Mouse (Mus musculus) cerebellum, postnatal 10 days (tissue): ENCODE results near the gene Adgrg3.
"Not testable (repeated sequence)": the region's sequence is repeated elsewhere in the genome, so short reads cannot be mapped to it uniquely, and the experiment has no call there.

Experiments
- DNase-seq, 2 experiments: peaks; one replicate each; pipeline ENCODE4 v3.0.0; 2021; ENCODE audit warnings: mixed read lengths in 2 of 2

The Adgrg3 gene

DNA sequence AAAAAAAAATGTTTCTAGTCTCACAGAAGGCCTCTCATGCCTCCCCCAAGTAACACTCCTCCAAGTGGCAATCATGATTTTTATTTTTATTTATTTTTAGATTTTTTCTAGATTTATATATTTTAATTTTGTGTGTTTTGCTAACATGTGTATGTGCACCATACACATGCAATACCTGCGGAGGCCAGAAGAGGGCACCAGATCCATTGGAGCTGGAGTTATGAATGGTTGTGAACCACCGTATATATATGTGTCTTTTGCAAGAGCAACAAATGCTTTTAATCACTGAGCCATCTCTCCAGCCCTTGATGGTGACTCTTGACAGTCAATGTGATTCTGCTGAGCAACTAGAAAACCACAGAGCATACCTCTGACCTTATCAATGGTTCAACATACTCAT, 7.9 kb downstream of the Adgrg3 start:
- DNase-seq: peak; percentile 64 to 77

DNA sequence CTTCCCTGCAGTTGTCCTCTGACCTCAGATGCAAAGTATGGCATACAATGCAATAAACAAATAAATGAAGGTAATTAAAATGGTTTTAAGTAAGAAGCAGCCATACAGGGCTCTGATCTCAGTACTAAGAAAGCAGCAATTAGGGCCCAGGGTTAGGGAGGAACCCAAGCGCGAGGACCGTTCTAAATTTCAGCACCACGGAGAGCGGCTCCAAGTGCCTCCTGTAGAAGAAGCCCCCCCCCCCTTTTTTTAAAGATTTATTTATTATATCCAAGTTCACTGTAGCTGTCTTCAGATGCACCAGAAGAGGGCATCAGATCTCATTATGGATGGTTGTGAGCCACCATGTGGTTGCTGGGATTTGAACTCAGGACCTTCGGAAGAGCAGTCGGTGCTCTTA, 10.9 kb downstream of the Adgrg3 start:
- DNase-seq: not testable (repeated sequence)

DNA sequence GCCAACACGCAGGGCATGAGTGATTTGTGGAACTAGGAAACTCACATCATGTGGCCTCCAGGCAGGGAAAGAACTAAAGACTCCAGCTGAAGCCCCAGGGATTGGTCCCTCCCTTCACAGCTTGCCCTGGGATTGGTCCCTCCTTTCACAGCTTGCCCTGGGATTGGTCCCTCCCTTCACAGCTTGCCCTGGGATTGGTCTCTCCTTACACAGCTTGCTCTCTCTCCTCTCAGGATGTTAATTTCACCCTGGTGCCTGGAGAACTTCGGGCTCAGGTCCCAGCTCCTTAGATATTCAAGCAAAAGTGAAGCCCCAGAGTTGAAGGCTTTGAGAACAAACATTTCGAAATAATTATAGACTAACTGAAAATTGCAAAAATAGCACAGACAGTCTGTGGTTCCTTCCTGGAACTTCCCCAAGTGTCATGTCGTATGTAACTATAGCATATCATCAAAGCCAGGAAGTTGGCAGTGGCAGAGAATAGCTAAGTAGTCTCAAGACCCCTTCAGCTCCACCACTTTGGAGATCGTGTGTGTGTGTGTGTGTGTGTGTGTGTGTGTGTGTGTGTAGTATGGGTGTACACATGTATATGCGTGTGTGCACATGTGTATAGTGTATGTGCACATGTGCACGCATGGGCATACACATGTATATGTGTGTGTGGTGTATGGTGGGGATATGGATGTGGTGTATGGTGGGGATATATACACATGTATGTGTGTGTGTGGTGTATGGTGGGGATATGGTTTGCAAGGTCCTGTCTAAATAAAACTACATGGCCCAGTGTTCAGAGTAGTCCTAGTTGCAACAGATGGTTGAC, 19.8 kb downstream of the Adgrg3 start:
- peak; percentile 31 to 51 for DNase-seq

DNA sequence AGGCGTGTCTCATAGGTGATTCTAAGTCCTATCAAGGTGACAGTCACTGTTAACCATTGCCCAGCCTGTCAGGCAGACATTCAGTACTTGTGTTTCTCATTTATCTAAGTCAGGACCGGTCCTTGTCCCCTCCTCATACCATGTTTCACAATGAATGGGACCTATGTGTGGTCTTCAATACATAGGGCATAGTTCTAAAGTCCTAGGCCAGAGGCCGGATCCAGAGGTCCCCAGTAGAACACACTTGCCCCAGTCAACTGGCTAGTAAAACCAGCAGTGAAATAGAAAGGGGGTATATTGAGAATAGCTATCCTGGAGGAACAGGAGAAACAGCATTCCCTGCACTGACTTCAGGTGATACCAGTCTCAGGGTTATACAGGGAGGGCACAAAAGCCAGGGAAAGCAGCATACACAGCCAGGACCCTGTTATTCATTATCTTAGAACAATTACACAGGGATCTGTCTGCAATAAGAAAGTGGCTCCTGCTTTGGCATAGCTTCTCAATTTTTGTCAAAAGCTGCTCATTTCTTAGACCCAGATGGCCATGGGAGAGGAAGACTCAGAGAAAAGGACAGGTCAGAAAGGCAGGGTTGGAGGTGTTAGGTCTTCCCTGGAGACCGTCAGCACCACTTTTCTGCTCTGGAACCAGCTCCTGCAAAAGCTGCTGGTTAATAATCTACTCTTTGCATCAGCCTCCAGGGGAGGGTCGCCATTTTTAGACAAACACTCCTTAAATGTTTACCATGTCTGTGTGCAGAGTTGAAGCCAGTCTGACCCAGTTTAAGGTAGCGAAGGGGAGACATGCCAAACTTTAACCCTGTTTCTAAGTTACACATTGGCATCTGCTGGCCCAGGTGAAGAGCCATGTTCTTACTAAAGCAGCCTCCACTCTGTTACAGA, 24.6 kb downstream of the Adgrg3 start:
- no peak for DNase-seq

DNA sequence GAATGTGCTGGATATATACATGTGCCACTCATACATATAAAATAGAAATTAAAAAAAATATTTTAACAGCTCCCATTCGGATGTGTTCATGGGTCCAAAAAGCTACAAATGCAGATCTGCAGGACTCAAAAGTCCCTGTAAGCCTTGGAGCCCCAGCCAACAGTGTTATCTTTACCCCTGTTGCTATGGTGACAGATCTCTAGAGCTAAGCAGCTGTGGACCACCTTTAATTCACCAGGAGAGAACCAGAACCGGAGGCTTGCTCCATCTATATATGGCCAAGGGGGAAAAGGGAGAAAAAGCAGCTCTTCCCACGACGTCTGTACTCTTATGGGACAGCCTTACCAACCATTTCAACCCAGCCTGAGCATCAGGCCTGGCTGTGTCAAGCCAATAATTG, 27.3 kb downstream of the Adgrg3 start:
- DNase-seq: no peak

DNA sequence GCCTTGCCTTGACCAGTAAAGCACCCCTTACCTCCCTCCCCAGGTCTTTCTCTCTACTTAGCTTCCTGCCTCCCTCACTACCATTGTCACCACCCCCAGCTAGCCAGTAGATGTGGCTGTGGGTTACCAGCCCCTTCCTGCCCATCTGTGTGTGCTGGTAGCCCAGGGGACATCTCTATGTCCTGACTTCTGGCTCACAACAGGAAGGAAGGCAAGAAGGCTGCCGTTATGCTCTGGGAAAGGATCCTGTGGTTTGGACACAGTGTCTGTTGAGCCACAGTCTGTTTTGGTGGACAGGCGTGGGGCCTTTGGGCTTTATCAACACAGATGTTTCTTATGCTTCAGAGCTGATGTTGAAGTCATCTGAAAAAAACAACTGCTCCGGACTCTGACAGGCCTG, 29.5 kb downstream of the Adgrg3 start:
- no peak for DNase-seq

DNA sequence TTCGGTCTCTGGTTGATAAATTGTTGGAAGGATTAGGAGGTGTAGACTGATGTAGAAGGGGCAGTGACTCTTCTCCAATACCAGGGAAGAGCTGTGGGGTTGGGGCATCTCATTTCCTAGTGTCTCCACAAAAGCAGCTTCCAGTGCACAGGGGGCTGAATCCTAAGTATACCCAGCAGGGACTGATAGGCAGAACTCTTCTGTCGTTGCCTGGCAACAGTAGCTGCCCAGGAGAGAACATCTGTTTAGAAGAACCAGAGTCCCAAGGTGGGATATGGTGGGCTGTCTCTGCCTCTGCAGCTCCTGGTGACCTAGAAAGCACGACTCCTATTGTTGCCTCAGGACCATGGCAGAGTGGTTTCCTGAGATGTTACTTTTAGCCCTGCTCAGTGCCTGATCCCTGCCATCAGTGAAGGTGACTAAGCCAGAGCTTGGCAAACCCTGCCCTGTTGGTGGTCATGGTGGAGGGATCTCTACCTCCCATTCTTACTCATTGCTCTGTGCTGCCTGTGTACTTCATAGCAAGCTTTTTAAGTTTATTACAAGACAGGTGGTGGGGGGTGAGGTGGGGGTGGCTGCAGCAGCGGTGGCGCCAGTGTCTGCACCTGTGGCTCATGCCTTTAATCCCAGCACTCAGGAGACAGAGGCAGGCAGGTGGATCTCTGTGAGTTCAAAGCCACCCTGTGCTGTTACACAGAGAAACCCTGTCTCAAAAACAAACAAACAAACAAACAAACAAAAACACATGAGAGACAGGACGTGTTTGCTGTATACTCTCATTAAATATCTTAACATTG, 30.6 kb downstream of the Adgrg3 start:
- no peak for DNase-seq

DNA sequence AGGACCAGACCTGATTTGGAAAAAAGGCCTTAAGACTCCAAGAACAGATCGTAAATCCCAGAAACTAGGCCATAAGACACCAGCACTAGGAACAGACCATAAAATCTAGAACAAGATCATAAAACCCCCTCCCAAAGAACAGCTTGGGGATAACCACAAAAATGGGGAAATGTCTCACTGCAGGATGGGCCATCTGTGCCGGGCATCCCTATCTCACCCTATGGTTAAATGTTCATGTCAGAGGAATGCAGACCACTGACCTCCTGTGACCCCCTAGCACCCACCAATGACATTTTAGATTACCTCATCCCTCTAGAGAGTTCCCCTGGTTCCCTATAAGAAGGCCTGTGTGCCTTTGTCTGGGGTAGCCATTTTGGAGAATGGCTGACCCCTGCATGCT, 32.1 kb downstream of the Adgrg3 start:
- DNase-seq: no peak

DNA sequence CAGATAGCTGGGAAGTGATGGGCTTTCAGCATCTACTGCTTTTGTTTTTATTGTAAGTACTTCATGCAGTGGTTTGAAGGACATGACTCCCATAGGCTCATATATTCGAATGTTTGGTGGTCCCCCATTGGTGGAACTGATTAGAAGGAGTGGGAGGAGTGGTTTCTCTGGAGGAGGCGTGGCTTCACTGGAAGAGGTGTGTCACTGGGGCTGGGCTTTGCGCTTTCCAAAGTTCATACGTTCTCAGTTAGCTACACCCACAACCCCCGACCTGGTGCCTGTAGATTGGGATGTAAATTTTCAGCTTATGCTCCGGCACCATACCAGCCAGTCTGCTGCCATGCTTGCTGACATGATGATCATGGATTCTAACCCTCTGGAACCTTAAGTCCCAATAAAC, 36.9 kb downstream of the Adgrg3 start:
- DNase-seq: no peak

DNA sequence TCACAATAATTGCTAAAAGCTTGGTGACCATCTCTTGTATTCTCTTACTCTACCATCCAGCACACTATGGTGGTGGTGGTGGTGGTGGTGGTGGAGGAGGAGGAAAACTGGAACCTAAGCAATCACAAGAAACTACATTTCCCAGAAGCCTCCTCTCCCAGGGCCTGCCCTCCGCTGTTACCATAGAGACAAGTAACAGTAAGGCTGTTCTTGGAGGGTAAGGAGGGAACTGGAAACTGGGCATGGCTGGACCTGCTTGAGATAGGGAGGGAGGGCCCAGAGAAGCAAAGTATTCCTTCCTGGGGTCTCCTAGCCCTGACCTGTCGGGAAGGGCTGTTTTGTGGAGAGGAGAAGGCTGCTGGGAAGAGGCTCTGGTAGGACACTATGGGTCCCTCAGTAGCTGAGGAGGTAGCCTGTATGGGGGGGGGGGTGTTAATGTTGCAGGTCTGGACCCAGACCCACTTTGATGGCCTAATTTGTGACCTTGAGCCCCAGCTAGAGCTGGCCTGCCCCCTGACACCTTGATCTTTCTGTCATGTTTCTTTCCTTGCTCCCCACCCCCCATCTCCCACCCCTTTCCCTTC, 37.5 kb downstream of the Adgrg3 start, which contains the start of gene Drc7:
TSS of gene Drc7 (plus strand) at position 177 of the 584 bp plus-strand sequence.
- peak in 1 of 2 experiments; percentile 26 for DNase-seq

DNA sequence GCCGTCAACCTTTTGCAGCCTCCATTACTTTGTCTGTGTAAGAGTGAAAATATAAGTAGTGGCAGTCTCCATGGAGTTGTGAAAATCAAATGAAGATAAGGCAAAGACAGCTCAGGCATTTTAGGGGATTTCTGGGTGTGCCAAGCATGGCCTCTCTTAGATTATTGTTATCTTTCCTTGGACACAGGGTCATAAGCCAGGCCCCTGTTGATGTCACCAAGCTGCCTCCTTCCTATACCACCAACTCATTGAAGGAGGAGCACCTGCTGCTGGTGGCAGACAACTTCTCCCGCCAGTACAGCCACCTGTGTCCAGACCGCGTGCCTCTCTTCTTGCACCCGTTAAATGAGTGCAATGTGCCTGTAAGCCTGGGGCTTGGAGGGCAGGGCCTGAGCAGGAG, 38.9 kb downstream of the Adgrg3 start:
- DNase-seq: no peak

DNA sequence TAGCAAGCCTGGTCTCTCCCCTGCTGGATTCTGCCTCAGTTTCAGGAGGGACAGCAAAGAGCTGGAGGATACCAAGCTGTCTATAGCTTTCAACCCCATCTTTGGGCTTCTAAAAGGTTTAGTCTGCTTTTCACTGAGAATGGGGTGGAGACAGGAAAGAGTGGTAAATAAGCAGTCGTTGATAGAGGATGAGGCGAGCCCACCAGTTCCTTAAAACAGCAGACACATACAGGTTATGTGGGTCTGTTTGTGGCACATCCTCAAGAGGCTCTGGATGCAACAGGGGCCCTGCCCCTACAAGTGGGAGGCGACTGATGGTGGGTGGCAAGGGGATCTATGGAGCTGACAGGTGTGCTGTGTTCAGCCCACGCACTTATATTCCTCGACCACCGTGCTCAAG, 41.2 kb downstream of the Adgrg3 start:
- DNase-seq: no peak

DNA sequence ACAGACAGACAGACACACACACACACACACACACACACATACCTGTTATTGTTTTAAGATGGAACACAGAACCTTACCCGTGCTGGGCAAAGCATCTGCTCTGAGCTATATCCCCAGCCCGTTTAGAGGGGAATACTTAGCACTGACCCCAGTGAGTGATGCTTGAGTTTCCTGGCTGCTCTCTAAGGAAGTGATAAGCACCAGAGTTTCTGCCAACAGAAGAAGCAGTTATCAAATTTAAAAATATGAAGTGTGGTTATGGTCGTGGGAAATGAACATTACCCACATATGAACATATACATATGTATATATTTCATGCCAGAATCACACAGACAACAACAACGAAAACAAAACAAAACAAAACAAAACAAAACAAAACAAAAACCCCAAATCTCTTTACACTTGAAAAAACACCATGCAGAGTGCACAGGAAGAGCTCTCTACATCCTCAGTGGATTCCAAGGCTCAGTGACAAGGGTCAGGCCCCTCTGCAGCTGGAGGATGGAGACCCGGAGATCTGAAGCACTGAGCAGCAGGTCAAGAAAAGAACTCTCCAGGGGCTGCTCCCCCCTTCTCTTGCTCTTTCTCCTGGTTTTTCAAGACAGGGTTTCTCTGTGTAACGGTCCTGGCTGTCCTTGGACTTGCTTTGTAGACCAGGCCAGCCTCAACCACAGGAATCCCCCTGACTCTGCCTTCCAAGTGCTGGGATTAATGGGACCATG, 42.5 kb downstream of the Adgrg3 start:
- no peak for DNase-seq

DNA sequence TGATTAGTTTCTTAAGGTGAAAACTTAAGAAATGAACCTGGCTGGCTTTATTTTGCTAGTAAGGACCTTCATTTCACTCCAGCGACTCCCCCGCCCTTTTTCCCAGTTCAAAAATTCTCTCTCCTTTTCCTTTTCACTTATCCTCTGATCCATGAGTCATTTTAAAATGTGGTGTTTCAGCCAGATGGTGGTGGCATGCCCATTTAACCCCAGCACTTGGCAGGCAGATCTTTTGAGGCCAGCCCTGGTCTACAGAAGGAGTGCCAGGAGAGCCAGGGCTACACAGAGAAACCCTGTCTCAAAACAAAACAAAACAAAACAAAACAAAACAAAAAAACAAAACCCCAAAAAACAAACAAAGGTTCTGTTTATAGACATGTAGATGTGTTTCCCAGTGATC, 47.0 kb downstream of the Adgrg3 start:
- peak; percentile 78 to 83 for DNase-seq

DNA sequence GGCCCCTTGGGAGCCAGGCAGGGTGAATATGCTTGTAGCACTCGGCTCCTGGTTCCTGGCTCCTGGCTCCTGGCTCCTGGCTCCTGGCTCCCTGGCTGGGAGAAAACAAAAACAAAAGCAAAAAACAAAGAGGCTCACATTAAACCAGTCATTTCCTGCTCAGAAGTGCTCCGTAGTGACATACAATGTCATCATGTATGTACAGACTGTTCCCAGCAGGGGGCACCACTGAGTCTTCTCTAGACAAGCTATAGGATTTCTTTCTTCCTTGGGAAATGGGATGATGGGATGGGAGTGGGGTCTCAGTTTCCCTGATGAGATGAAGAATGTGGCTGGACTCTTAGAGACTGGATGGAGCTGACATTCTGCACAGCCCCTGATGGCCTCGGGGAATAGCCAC, 50.1 kb downstream of the Adgrg3 start:
- peak; percentile 69 to 76 for DNase-seq

DNA sequence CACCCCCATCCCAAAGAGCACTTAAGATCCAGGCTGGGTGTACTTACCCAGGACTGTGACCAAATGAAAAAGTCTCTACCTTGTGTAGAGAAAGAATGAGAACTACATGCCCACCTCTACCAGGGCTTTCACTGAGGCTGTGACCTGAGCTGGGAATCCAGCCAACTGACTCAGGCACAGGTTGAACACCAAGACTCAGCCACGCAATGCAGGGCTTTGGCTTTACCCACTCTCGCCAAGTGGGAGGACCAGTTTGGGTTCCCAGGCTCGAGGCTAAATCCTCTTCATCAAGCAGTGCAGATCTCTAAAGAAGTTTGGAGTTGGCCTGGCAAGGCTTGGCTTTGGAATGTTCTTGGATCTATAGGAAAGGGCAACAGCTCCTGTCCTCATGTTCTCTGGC, 58.0 kb downstream of the Adgrg3 start:
- DNase-seq: no peak

DNA sequence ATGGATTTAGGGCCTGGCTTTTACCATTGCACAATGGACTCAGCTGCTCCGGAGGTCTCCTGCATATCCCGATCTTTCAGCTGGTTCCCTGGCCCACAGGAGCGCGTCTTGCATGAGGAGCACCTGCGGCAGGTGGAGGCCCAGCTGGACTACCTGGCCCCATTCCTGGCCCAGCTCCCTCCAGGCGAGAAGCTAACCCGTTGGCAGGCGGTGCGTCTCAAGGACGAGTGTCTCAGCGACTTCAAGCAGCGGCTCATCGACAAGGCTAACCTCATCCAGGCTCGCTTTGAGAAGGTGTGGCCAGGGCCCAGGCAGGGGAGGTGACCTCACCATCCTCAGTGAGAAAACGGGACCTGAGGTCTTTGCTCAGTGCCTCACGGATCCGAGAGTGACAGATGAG, 58.7 kb downstream of the Adgrg3 start:
- peak; percentile 68 to 69 for DNase-seq

DNA sequence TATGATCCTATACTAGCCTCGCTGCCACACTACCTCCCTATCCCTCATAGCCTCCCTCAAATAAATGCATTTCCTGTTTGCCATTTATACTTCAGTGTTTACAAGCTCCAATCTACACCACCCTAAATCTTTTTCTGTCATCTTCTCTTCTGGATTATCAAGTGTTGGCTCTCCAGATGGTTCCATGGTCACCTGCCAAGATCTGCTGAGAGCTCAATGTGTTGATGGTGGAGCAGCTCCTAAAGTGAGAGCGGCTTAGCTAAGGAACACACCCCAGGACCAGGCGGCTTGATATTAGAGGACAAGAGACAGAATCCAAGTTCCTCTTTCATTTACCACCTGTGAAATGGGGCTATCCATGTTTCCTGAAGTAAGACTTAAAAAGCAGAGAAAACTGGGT, 60.6 kb downstream of the Adgrg3 start:
- peak; percentile 59 to 62 for DNase-seq

DNA sequence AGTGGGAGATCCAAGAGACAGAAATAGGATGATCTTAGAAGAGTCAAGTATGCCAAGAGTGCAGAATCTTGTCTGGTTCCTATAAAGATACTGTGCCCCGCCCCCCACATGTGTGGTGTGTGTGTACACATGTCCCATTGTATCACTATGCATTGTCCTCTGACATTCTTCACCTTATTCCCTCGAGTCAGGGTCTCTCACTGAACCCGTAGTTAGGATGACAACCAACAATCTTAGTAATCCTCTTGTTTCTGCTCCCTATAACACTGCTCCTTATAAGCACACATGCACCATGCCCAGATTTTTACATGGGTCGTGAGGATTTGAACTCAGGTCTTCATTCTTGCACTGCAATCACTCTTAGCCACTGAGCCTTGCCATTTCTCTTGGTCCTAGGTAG, 61.8 kb downstream of the Adgrg3 start:
- no peak for DNase-seq

DNA sequence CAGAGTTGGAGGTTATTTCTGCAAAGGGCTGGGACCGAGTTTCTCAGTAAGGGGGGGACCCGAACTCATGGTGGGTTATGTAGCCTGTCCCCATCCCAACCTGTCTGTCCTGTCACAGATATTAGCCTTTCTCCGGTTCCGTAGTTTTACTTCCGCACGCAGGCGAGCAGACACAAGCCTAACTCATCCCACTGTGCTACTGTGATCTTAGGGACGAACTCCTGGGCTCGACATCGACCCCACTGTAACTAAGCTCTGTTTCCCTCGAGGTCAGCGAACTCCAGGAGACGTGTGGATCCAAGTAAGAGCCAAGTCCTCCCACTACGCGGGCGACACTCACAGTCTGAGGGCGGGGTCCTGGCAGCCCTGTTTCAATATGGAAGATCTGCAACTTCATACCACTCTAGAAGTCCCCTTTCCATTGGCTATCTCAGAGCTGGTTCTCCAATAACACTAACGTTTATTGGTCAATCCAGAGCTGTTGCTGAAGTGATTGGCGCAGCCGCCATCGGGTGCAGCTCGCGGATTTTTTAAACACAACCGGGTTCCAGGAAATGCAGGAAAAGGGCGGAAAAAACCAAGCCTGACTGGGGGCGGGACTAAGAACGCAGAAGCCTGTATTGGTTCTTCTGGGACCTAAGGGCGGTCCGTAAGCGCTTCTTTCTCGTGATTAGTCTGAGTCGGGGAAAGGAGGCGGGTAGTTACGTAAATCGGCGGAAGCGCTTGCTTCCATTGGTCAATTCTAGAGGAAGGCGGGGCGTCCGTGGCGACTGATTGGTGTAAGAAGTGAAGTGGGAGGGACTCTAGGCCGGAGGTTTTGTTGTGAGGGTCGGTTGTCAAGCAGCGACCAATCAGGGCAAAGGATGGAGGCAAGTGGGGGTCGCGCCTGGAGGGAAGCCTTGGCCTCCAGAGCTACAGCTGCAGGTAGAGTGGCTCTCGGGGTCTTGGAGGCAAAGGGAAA, 63.2 kb downstream of the Adgrg3 start, which contains the start of gene Katnb1:
TSS of gene Katnb1 (plus strand) at position 806 of the 961 bp plus-strand sequence.
- peak; percentile 98 to 99 for DNase-seq

DNA sequence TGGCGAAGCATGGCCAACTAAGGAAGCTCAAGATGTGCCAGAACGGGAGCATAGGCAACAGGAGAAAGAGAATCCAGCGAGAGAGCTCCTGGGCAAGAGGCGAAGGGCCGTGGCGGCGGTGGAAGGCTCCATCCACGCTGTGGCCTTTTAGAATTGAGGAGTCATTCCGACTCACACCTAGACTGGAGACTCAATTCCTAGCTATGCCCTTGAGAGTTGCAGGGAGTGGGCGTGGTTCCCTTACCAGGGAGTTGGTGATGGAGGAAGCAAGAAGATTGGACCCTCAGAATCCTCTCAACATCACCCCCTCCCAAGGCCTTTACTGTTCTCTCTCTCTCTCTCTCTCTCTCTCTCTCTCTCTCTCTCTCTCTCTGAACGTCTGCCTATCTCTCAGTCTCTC, 64.2 kb downstream of the Adgrg3 start:
- peak; percentile 40 to 45 for DNase-seq
